Mouse (Mus musculus): ENCODE measurements around the gene Zfp839.

- no peak for TF ChIP-seq CTCF (IDR thresholded peaks at IDR 0.05)
- no peak for TF ChIP-seq POLR2A (IDR thresholded peaks at IDR 0.05; ENCODE audit: insufficient read depth, low read depth, low read length)
Observed at GRCm38 (mm10) chr12:110822366-110822765, 27.7 kb upstream of the Zfp839 start.

Data from heart, adult 2 months (tissue).